ENCODE assay signal across 12 mouse cellular contexts in the genomic region with DNA sequence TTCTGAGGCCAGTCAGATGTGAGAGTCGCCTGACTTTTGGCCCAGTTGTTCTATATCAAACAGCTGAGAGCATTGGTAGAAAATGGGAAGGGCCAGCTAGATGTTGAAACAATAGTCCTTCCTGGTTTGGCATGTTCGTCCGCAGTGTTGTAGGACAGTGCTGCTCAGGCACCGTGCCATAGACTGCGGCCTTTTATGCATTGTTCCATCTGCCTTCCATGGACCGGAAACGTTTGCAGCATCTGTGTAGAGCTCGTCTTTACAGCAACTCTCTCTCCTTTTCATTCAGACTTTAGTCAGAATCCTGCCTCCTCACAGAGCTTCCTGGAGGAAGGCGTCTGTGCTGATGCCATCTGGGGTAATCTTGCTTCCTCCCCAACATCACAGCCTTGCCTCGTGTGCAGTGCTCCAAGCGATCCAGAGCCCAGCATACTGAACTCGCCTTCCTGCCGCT. TPM values are rescaled to one million over a fixed set of nuclear protein-coding genes. Genes with fewer than 3 reads are reported as not detected.
DNase-seq lines count a peak whose midpoint lies in the region; TF ChIP-seq lines count a peak whose summit lies in the region.
"Had no signal": no experiment of that assay in that cellular context is flagged by ENCODE, and none has a peak within 500 bp of the region (broad histone marks: within the 10 kb centered on the region; RNA-seq: fewer than 3 reads in every experiment).

No protein-coding gene starts in this region.

- H3K27ac ChIP-seq in cerebellum, adult 2 months (ENCODE audit: insufficient read depth, low read length) = no peak overlapping the region
- H3K27ac ChIP-seq in left cerebral cortex, adult 2 months = no peak overlapping the region; the same call in 1 of the 2 replicates
- H3K27ac ChIP-seq: hindbrain, embryonic 12.5 days; lung, embryonic 15.5 days; neural tube, embryonic 15.5 days had no signal

- H3K27me3 ChIP-seq in cerebellum, adult 2 months (ENCODE audit: control insufficient read depth, insufficient read depth, low read length) = no peaks in the 10 kb centered on the region
- H3K27me3 ChIP-seq: hindbrain, embryonic 12.5 days; lung, embryonic 15.5 days; neural tube, embryonic 15.5 days had no signal

- peak; percentile 28 to 54 for DNase-seq in frontal cortex, adult 2 months (ENCODE audit: extremely low spot score in 1 of 2, low spot score in 1 of 2)
- no peak for DNase-seq in frontal cortex, postnatal 10 days (ENCODE audit: low spot score in 2 of 2)
- peak; percentile 25 to 52 for DNase-seq in layer of hippocampus, adult 18-20 months (ENCODE audit: low spot score in 2 of 2)
- no peak for DNase-seq in layer of hippocampus, postnatal 25 days (ENCODE audit: extremely low spot score in 1 of 2, low spot score in 1 of 2)
- peak; percentile 44 to 63 for DNase-seq in cerebellum, adult 2 months
- DNase-seq in left cerebral cortex, adult 2 months (ENCODE audit: extremely low spot score in 1 of 2, low spot score in 2 of 2) = peak; percentile 26 to 37
- no peak for DNase-seq in spleen, postnatal 10 days (ENCODE audit: low spot score in 2 of 2)
- no peak for DNase-seq in urinary bladder, postnatal 4 days (ENCODE audit: low spot score in 2 of 2)
- DNase-seq: gastrocnemius, postnatal 10 days had no signal

- intact Hi-C loops in left cerebral cortex, adult 2 months (cut with DNase I) = loop anchor here (5.0 kb wide), 1 partner anchor 56 kb away; a partner anchor contains a TSS

- TF ChIP-seq POLR2A in cerebellum, adult 2 months (IDR thresholded peaks at IDR 0.05; ENCODE audit: borderline replicate concordance, insufficient read depth, low read length) = no peak

- no peak for TF ChIP-seq CTCF in cerebellum, adult 2 months (IDR thresholded peaks at IDR 0.05; ENCODE audit: borderline replicate concordance, insufficient read depth, low read depth, low read length)
- no peak for TF ChIP-seq CTCF in left cerebral cortex, adult 2 months (IDR thresholded peaks at IDR 0.05)

- WGBS in cerebellum, adult 2 months = 41% methylated on average over 13 of the region's 13 CpGs

- H3K4me3 ChIP-seq in cerebellum, adult 2 months (replicated peaks; ENCODE audit: insufficient read depth, low read depth, low read length) = no peak overlapping the region
- H3K4me3 ChIP-seq in left cerebral cortex, adult 2 months = no peak overlapping the region
- H3K4me3 ChIP-seq: hindbrain, embryonic 12.5 days; lung, embryonic 15.5 days; neural tube, embryonic 15.5 days had no signal

- H3K4me1 ChIP-seq in cerebellum, adult 2 months (ENCODE audit: control insufficient read depth, insufficient read depth, low read length) = no peaks in the 10 kb centered on the region
- H3K4me1 ChIP-seq: hindbrain, embryonic 12.5 days; neural tube, embryonic 15.5 days had no signal

RNA-seq across cellular contexts. Expression of a gene that starts 57.0 kb away (rescaled TPM):
- polyA plus RNA-seq in frontal cortex, adult 2 months (2012; rRNA removed) = 36.0 and 38.4 TPM in 2 replicates
- total RNA-seq in layer of hippocampus, adult 18-20 months (2021) = 10 to 100 TPM; 41.7 to 43.2 TPM
- 10 to 100 TPM; 39.7 to 48.8 TPM for total RNA-seq in layer of hippocampus, postnatal 25 days (2021)
- polyA plus RNA-seq in cerebellum, adult 2 months (2012; rRNA removed) = 35.3 and 37.5 TPM in 2 replicates
- total RNA-seq in left cerebral cortex, adult 2 months (2021) = 10 to 100 TPM; 42.6 to 44.0 TPM

Comparison
In these comparisons a context has a peak if more than half of its experiments do, and no peak if none do; other contexts are left out.
1. DNase-seq: peak in frontal cortex, adult 2 months (2 of 2), layer of hippocampus, adult 18-20 months (2 of 2), cerebellum, adult 2 months (2 of 2) and left cerebral cortex, adult 2 months (2 of 2); none in frontal cortex, postnatal 10 days (0 of 2), layer of hippocampus, postnatal 25 days (0 of 2), spleen, postnatal 10 days (0 of 2) and urinary bladder, postnatal 4 days (0 of 2).